Comparison of ENCODE assay signal across 7 mouse cellular contexts in genomic region chr7:130576981-130577380, GRCm38 (mm10). TPM values are rescaled to one million over a fixed set of nuclear protein-coding genes. Genes with fewer than 3 reads are reported as not detected.
DNase-seq lines count a peak whose midpoint lies in the region; ATAC-seq lines count a peak whose summit lies in the region.

No protein-coding gene starts in this region.

- no peak for ATAC-seq in kidney, embryonic 15.5 days (replicated peaks; ENCODE audit: low FRiP score)
- no peak for ATAC-seq in cerebellum, adult (ENCODE audit: insufficient number of reproducible peaks, low FRiP score, low TSS enrichment)

- 0 out of 2 replicates have a peak overlapping the region, but pooled peaks have one; percentile 4 for H3K9ac ChIP-seq in kidney, embryonic 15.5 days

- H3K4me1 ChIP-seq in kidney, embryonic 15.5 days, result peaks cover 26% of the 10 kb centered on the region

- H3K4me3 ChIP-seq in kidney, embryonic 15.5 days (replicated peaks), result peak overlapping the region; percentile 24

- H3K4me2 ChIP-seq in kidney, embryonic 15.5 days, result peak overlapping the region; percentile 52

- 38% methylated on average over 10 of the region's 10 CpGs for WGBS in kidney, embryonic 15.5 days

- H3K9me3 ChIP-seq in kidney, embryonic 15.5 days (replicated peaks), result no peaks in the 10 kb centered on the region

- DNase-seq in right cerebral cortex, adult 18-20 months, result peak; percentile 25
- no peak for DNase-seq in right cerebral cortex, adult 2 months (ENCODE audit: low spot score in 2 of 2)
- DNase-seq in fibroblast of lung, adult 2 months (ENCODE audit: low read depth), result peak; percentile 96
- DNase-seq in lung, postnatal 25 days (ENCODE audit: low spot score), result peak; percentile 56
- DNase-seq in thymus, postnatal 14 days, result no peak

- no peaks in the 10 kb centered on the region for H3K27me3 ChIP-seq in kidney, embryonic 15.5 days

- H3K27ac ChIP-seq in kidney, embryonic 15.5 days, result peak overlapping the region; percentile 70

- no peaks in the 10 kb centered on the region for H3K36me3 ChIP-seq in kidney, embryonic 15.5 days

RNA-seq across cellular contexts. Expression of gene Tacc2, which starts 0.3 kb away (rescaled TPM):
- 31.4 and 35.9 TPM in 2 replicates for polyA plus RNA-seq in kidney, embryonic 15.5 days (2015; fragmentation: Nextera tagmentation; extraction: Ambion mirVana)

RNA-seq across cellular contexts. Expression of gene Nsmce4a, which starts 4.1 kb away (rescaled TPM):
- 170 TPM in 2 replicates for polyA plus RNA-seq in kidney, embryonic 15.5 days (2015; fragmentation: Nextera tagmentation; extraction: Ambion mirVana)

RNA-seq across cellular contexts. Expression of gene Ate1, which starts 56.8 kb away (rescaled TPM):
- polyA plus RNA-seq in kidney, embryonic 15.5 days (2015; fragmentation: Nextera tagmentation; extraction: Ambion mirVana), result 72.3 and 75.5 TPM in 2 replicates

Comparison
In these comparisons a context has a peak if more than half of its experiments do, and no peak if none do; other contexts are left out.
1. DNase-seq: peak in right cerebral cortex, adult 18-20 months (single experiment), fibroblast of lung, adult 2 months (single experiment) and lung, postnatal 25 days (single experiment); none in right cerebral cortex, adult 2 months (0 of 2) and thymus, postnatal 14 days (single experiment).